Mouse (Mus musculus) intestine, embryonic 15.5 days (tissue): ENCODE measurements around the gene Copz2. TPM values are rescaled to one million over a fixed set of nuclear protein-coding genes. Genes with fewer than 3 reads are reported as not detected.
"Not testable (repeated sequence)": the region's sequence is repeated elsewhere in the genome, so short reads cannot be mapped to it uniquely, and the experiment has no call there.

Source experiments
- ATAC-seq: fragments of 200-750 bp; cut with Nextera tagmentation; 2 replicates; pipeline ENCODE4 v1.8.0; 2017; ENCODE audit warnings: moderate TSS enrichment, moderate library complexity
- H3K27ac ChIP-seq: fragments of 300-500 bp; sonication (generic); 2 replicates; pipeline ENCODE4 v1.5.1; 2015; ENCODE audit warnings: mild to moderate bottlenecking, inconsistent platforms
- H3K27me3 ChIP-seq: fragments of 300-500 bp; sonication (generic); replicated peaks from 2 replicates; pipeline ENCODE4 v1.6.1; 2015; ENCODE audit warnings: inconsistent platforms
- H3K36me3 ChIP-seq: fragments of 300-500 bp; sonication (generic); 2 replicates; pipeline ENCODE4 v1.6.1; 2015; ENCODE audit warnings: inconsistent platforms
- H3K4me1 ChIP-seq: fragments of 300-500 bp; sonication (generic); replicated peaks from 2 replicates; pipeline ENCODE4 v1.6.1; 2015; ENCODE audit warnings: inconsistent platforms
- H3K4me2 ChIP-seq: fragments of 300-500 bp; sonication (generic); replicated peaks from 2 replicates; pipeline ENCODE4 v1.6.1; 2015; ENCODE audit warnings: mild to moderate bottlenecking, inconsistent platforms
- H3K4me3 ChIP-seq: fragments of 300-500 bp; sonication (generic); replicated peaks from 2 replicates; pipeline ENCODE4 v1.5.1; 2015; ENCODE audit warnings: inconsistent platforms
- H3K9ac ChIP-seq: fragments of 300-500 bp; sonication (generic); 2 replicates; pipeline ENCODE4 v1.6.1; 2015; ENCODE audit warnings: inconsistent platforms
- H3K9me3 ChIP-seq: fragments of 300-500 bp; sonication (generic); 2 replicates; pipeline ENCODE4 v1.6.1; 2016; ENCODE audit warnings: inconsistent platforms
- WGBS: fragments of 180-500 bp; shearing (Covaris S2); methylation state at CpG from one replicate; pipeline ENCODE4 v1.1.7; 2015; 5-methylcytosine and 5-hydroxymethylcytosine counted together
- polyA plus RNA-seq: library from polyadenylated mRNA; unstranded; fragments of >200 nt; fragmentation: Nextera tagmentation; extraction: Ambion mirVana; gene quantifications from 2 replicates; pipeline ENCODE4 v1.2.1, GENCODE M21; 2015

The Copz2 gene
- polyA plus RNA-seq, 1 experiment from 2014 or later = 93.5 TPM

DNA sequence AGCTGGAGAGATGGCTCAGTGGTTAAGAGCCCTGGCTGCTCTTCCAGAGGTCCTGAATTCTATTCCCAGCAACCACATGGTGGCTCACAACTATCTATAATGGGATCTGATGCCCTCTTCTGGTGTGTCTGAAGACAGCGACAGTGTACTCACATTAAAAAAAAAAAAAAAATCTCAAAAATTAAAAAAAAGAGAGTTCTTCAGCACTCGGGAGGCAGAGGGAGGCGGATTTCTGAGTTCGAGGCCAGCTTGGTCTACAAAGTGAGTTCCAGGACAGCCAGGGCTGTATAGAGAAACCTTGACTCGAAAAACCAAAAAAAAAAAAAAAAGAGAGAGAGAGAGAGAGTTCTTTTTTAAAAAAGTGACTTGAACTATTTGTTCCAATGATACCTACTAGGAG, 525 bp upstream of the Copz2 start:
- not testable (repeated sequence) for H3K9ac ChIP-seq, H3K36me3 ChIP-seq, H3K9me3 ChIP-seq, ATAC-seq, H3K4me1 ChIP-seq, H3K27me3 ChIP-seq, H3K27ac ChIP-seq
- WGBS = 74% methylated on average over 5 of the region's 5 CpGs
- Histone ChIP-seq H3K4me3 (peak overlapping the region; percentile 51), H3K4me2 (peak overlapping the region; percentile 87)

DNA sequence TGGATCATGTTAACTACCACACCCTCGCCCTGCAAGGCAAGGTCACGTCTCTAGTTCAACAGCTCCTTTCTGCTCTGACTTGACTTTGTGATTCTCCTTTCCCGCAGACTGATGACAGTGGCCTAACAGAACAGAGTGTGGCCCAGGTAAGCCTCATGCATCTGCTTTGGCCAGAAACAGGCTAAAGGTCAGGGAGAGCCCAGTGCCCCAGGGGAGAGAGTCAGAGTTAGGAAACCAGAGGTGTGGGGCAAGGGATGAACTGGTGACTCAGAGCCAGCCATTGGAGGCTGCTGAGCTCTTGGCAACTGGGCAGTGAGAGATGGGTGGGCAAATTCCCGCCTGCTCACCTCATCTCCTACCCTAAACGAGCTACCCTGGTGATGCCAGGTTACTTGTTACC, 7.8 kb downstream of the Copz2 start:
- Histone ChIP-seq H3K4me2 (no peak overlapping the region), H3K27me3 (no peaks in the 10 kb centered on the region), H3K4me1 (peaks cover 18% of the 10 kb centered on the region), H3K9ac (no peak overlapping the region), H3K4me3 (no peak overlapping the region), H3K9me3 (no peaks in the 10 kb centered on the region), H3K36me3 (no peaks in the 10 kb centered on the region), H3K27ac (no peak overlapping the region)
- whole genome bisulfite sequencing = 78% methylated on average over 5 of the region's 5 CpGs
- no peak for ATAC-seq

DNA sequence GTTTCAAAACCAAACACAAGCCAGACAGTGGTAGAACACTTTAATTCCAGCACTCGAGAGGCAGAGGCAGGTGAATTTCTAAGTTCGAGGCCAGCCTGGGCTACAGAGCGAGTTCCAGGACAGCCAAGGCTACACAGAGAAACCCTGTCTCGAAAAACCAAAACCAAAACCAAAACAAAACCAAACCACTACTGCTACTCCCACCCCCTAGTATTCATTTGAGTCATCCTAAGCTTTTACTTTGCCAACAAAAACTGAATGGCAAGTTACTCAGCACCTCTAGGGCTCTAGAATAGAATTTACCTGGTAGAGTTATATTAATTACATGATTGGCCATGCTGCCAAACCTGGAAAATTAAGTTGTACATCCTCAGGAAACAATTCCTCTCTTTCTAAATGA, 10.0 kb downstream of the Copz2 start:
- ATAC-seq = no peak
- Histone ChIP-seq H3K27ac (no peak overlapping the region), H3K4me1 (peaks cover 22% of the 10 kb centered on the region), H3K27me3 (0 out of 2 replicates have a peak, but pooled peaks cover 4% of the 10 kb centered on the region), H3K4me3 (no peak overlapping the region), H3K9me3 (no peaks in the 10 kb centered on the region), H3K36me3 (no peaks in the 10 kb centered on the region), H3K4me2 (no peak overlapping the region), H3K9ac (no peak overlapping the region)
- WGBS = 92% methylated on average over 4 of the region's 4 CpGs

DNA sequence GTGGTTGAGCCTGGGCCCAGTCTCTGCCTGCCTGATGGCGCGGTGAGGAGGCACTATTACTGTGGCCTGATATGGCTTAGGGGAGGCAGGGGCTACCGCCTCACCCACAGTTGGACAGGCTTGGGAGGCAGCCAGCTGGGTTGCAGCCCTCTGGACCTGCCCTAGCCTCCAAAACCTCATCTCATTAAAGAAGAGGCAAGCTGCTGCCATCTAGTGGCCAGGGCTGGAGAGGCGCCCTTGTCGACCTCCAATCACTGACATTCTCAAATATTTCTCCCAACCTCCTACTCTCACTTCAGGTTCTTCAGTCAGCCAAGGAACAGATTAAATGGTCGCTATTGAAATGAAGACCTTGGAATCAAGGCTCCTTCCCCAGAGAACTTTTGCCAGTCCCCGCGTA, 10.9 kb downstream of the Copz2 start:
- Histone ChIP-seq H3K36me3 (no peaks in the 10 kb centered on the region), H3K4me3 (no peak overlapping the region), H3K4me2 (peak overlapping the region; percentile 88; the same call in 1 of the 2 replicates), H3K27me3 (0 out of 2 replicates have a peak, but pooled peaks cover 4% of the 10 kb centered on the region), H3K4me1 (peaks cover 22% of the 10 kb centered on the region), H3K9me3 (no peaks in the 10 kb centered on the region), H3K27ac (no peak overlapping the region), H3K9ac (no peak overlapping the region)
- ATAC-seq = peak; percentile 24; the same call in 1 of the 2 replicates
- 10% methylated on average over 8 of the region's 8 CpGs for WGBS

DNA sequence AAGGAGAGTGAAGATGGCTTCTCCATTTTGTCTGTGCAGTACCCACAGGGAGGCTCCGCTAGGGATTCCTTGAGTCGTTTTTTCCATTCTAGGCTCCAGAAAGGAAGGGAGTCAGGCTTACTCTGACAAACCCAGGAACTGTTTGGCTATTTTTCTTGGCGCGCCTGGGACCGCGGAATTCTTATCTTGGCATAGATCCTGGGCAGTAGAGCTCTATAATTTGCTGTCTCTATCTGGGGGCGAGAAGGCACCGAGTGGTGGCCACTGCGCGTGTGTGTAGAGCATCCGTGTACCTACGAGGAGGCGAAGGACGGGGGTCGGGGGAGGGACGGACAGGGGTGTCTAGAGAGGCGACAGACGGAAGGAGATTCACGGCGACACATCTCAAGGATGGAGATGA, 11.8 kb downstream of the Copz2 start:
- Histone ChIP-seq H3K27ac (0 out of 2 replicates have a peak overlapping the region, but pooled peaks have one; percentile 27), H3K4me1 (peaks cover 22% of the 10 kb centered on the region), H3K36me3 (no peaks in the 10 kb centered on the region), H3K27me3 (peaks cover 4% of the 10 kb centered on the region; the same call in 1 of the 2 replicates), H3K9me3 (no peaks in the 10 kb centered on the region), H3K4me2 (peak overlapping the region; percentile 88), H3K4me3 (peak overlapping the region; percentile 42), H3K9ac (peak overlapping the region; percentile 40)
- 1% methylated on average over 20 of the region's 20 CpGs for WGBS
- peak; percentile 58 for ATAC-seq

DNA sequence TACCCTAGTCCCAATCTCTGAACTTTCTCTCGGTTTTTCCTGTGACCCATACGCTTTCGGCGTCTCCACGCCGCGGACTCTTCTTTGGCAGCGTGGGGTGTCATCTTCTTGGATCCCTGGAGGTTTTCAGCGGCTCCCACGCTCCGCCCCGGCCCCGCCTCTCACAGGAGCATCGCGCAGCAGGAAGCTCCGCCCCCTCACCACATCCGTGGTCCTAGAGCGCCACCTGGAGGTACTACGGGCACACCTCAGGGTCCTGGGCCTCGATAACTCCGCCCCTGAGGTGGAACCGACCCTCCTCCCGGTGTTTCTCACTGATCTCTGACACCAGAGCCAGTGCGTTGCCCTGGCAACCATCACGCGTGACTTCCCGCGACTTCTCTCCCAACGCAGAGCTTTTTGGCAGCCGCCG, 12.2 kb downstream of the Copz2 start:
- Histone ChIP-seq H3K36me3 (no peaks in the 10 kb centered on the region), H3K9ac (peak overlapping the region; percentile 40), H3K4me2 (peak overlapping the region; percentile 88), H3K4me3 (peak overlapping the region; percentile 42), H3K27ac (0 out of 2 replicates have a peak overlapping the region, but pooled peaks have one; percentile 27), H3K9me3 (no peaks in the 10 kb centered on the region), H3K27me3 (peaks cover 4% of the 10 kb centered on the region; the same call in 1 of the 2 replicates), H3K4me1 (peaks cover 22% of the 10 kb centered on the region)
- WGBS = under 1% methylated on average over 31 of the region's 31 CpGs
- peak; percentile 93 for ATAC-seq

DNA sequence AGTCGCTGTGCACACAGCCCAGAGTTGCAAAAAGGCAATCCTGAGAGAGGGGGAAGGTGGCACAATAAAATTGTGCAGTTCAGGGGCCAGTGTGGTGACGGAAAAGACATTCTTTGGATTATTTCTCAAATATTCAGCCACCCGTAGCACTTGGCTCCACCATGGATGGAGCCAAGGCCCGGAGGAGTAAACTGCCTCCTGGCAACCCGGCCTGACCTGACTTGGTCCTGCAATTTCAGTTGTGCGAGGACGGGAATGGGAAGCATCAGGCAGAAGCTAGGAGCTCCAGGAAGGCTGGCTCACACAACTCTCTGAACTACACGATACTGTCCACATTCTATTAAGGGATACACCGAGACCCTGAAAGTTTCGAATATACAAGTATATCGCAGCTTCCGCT, 12.9 kb downstream of the Copz2 start:
- no peaks in the 10 kb centered on the region for H3K9me3 ChIP-seq
- peaks cover 4% of the 10 kb centered on the region; the same call in 1 of the 2 replicates for H3K27me3 ChIP-seq
- peaks cover 22% of the 10 kb centered on the region for H3K4me1 ChIP-seq
- no peak overlapping the region for H3K9ac ChIP-seq
- H3K4me2 ChIP-seq = no peak overlapping the region
- H3K27ac ChIP-seq = no peak overlapping the region
- 82% methylated on average over 12 of the region's 12 CpGs for WGBS
- no peak for ATAC-seq
- no peak overlapping the region for H3K4me3 ChIP-seq
- H3K36me3 ChIP-seq = no peaks in the 10 kb centered on the region

DNA sequence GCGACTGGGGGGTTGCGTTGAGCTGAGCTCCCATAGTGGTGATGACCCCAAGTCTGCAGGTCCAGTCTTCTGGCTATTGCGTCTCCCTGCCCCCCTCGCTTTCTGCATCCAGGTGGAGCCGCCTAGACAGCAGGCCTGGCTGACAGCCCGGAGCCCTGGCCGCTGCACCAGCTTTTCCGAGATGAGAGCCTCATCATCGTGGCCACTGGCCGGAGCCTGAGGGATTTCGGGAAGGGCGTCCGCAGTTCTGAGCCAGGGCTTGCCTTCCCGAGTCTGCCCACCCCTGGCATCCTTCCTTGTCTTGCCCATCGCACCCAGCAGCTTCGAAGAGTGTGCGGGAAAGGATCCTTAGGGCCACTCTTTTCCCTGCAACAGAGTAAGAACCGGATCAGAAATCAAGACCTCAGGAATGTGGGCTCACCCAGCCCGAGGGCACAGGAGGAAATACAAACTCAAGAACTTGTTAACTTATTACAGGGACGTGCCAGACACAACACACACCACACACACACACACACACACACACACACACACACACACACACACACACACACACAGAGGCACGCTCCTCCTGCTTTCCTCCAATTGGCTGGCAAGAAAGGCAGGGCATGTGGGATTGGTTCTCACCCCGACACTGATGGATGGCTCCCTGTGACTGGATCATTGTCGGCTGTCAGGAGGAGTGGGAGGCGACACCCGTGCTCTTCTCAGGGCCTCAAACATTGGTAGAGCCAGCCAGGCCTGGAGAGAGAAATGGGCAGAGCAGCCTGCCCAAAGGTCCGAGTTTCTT, 13.7 kb downstream of the Copz2 start:
- peaks cover 22% of the 10 kb centered on the region for H3K4me1 ChIP-seq
- H3K9me3 ChIP-seq = no peaks in the 10 kb centered on the region
- no peak overlapping the region for H3K9ac ChIP-seq
- ATAC-seq = no peak
- peak overlapping the region; percentile 22 for H3K4me2 ChIP-seq
- H3K4me3 ChIP-seq = no peak overlapping the region
- WGBS = 24% methylated on average over 26 of the region's 26 CpGs
- H3K36me3 ChIP-seq = no peaks in the 10 kb centered on the region
- no peak overlapping the region for H3K27ac ChIP-seq
- H3K27me3 ChIP-seq = peaks cover 4% of the 10 kb centered on the region; the same call in 1 of the 2 replicates

DNA sequence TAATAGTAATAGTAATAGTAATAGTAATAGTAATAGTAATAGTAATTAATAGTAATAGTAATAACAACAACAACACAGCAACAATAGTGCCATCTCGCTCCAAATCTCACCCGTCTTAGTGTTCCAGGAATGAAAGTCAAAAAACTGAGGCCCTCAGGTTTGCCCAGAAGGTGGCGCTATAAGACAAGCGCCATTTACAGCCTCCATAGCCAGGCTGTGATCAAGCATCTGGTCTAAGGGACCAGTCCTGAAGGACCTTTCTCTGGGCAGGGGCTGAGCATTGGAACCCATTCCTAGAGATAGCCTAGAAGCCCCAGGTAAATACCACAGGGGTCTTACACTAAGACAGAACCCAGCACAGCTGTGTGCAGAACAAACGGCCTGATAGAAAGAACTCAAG, 17.5 kb downstream of the Copz2 start:
- WGBS = 11% methylated on average over 5 of the region's 5 CpGs
- no peak overlapping the region for H3K4me3 ChIP-seq
- H3K9me3 ChIP-seq = no peaks in the 10 kb centered on the region
- peaks cover 4% of the 10 kb centered on the region; the same call in 1 of the 2 replicates for H3K4me1 ChIP-seq
- ATAC-seq = peak; percentile 44; the same call in 1 of the 2 replicates
- H3K36me3 ChIP-seq = no peaks in the 10 kb centered on the region
- H3K27me3 ChIP-seq = peaks cover 4% of the 10 kb centered on the region; the same call in 1 of the 2 replicates
- no peak overlapping the region for H3K27ac ChIP-seq
- no peak overlapping the region for H3K9ac ChIP-seq
- no peak overlapping the region for H3K4me2 ChIP-seq

DNA sequence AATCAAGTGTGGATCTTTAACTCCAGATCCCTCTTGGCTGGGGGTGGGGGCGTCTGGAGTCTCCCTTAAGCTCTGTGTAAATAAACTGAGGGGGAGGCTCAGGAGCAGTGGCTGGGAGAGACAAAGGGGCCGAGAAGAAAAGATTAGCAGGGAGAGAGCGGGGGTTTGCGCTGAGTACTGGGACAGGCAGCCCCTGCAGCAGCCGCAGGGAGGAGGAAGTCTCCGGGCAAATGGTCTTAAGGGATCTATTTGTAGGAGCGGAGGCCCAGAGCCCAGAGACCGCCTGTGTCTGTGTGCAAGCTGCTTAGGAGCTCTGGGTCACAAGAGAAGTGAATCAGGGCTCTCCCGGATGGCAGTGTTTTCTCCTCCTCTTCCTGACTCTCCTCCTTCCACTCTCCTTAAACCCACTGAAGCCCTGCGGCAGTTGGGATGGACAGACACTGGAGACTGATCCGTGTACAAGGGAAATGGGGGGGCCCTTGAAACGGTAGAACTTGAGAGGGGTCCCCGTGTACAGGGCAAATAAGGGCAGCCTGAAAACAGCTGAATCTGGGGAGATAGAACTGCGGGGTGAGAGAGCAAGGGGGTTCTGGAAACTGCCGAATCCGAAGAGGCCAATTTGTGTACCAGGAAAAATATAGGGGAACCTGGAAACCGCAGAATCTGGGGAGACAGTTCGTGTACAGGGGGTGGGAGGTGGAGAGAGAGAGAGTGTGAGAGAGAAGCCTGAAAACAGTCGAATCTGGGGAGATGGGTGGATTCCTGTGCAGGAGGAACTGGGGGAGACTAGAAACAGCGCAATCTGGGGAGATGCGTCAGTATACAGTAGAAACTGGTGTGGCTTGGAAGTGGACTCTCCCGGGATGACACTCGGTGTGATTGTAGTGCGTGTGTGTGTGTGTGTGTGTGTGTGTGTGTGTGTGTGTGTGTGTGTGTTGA, 23.0 kb downstream of the Copz2 start:
- no peaks in the 10 kb centered on the region for H3K9me3 ChIP-seq
- peaks cover 7% of the 10 kb centered on the region; the same call in 1 of the 2 replicates for H3K27me3 ChIP-seq
- H3K9ac ChIP-seq = peak overlapping the region; percentile 10
- ATAC-seq = no peak
- peak overlapping the region; percentile 72 for H3K27ac ChIP-seq
- no peak overlapping the region for H3K4me3 ChIP-seq
- peaks cover 30% of the 10 kb centered on the region for H3K4me1 ChIP-seq
- H3K4me2 ChIP-seq = peak overlapping the region; percentile 30
- WGBS = 15% methylated on average over 24 of the region's 24 CpGs
- H3K36me3 ChIP-seq = no peaks in the 10 kb centered on the region

DNA sequence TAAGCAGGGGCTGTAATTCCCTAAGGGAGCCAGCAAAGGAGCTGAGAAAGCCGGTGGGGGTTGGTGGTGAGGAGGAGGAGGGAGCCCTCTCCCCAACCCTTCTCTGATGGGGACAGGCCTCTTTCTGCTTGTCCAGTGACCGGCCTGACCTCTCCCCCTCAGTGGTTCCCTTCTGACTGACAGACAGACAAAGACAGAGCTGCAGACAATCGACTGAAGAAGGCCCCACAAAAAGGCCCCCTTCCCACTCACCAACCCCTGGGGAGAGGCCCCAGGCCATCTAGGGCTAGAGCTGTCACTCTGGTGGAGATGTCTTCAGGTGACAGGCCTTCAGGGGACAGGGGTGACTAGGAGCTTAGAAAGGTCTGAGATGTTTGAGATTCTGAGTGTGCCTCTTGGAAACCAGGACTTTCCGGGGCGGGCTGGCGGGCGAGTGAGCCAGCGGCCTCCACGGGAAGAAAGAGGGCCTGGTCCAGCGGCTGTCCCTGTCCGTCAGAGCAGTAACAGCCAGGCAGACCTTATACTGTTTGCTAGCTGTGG, 24.0 kb downstream of the Copz2 start:
- ATAC-seq = no peak
- H3K4me1 ChIP-seq = peaks cover 30% of the 10 kb centered on the region
- no peak overlapping the region for H3K9ac ChIP-seq
- 55% methylated on average over 11 of the region's 11 CpGs for WGBS
- peak overlapping the region; percentile 19; the same call in 1 of the 2 replicates for H3K27ac ChIP-seq
- H3K4me3 ChIP-seq = no peak overlapping the region
- no peaks in the 10 kb centered on the region for H3K9me3 ChIP-seq
- peaks cover 7% of the 10 kb centered on the region for H3K27me3 ChIP-seq
- H3K36me3 ChIP-seq = no peaks in the 10 kb centered on the region
- no peak overlapping the region for H3K4me2 ChIP-seq

DNA sequence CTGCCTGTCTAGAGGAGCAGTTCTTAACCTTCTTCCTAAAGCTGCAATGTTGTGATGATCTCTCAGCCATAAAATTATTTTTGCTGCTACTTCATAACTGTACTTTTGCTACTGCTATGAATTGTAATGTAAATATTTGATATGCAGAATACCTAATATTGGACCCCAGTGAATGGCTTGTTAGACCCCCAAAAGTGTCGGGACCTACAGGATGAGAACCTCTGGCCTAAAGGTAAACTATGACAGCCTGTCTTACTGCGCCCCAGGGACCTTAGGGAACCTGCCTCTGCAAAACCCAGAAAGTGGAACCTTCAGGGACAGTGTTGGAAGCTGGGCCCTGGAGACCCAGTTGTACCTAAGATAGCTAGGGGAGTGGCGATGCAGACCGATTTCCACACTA, 25.6 kb downstream of the Copz2 start:
- ATAC-seq = no peak
- Histone ChIP-seq H3K27me3 (peaks cover 7% of the 10 kb centered on the region), H3K4me1 (peaks cover 30% of the 10 kb centered on the region), H3K9ac (no peak overlapping the region), H3K27ac (peak overlapping the region; percentile 51; the same call in 1 of the 2 replicates), H3K4me3 (peak overlapping the region; percentile 33), H3K4me2 (peak overlapping the region; percentile 71), H3K36me3 (no peaks in the 10 kb centered on the region), H3K9me3 (no peaks in the 10 kb centered on the region)
- WGBS = 27% methylated on average over 4 of the region's 4 CpGs
